Mouse (Mus musculus) monocyte, adult 5-6 weeks (primary cell): ENCODE data around the gene Prkca. TPM values are rescaled to one million over a fixed set of nuclear protein-coding genes. Genes with fewer than 3 reads are reported as not detected.

Experiments
- ATAC-seq: fragments of 153-309, 156-312 bp; replicated peaks from 2 replicates; pipeline ENCODE4 v1.8.0; 2017; ENCODE audit warnings: mild to moderate bottlenecking; ENCODE audit not compliant: low TSS enrichment, insufficient number of reproducible peaks, severe bottlenecking, poor library complexity, low FRiP score
- total RNA-seq: library from RNA; stranded (forward); fragments of 200-1000, 200-491, 200-594 nt; gene quantifications from 3 replicates; pipeline ENCODE4 v1.2.3, GENCODE M21; 2017

Gene Prkca
- total RNA-seq, 1 experiment from 2014 or later: 10.1 TPM

GRCm38 (mm10) chr11:108198592-108198991 is 145.1 kb downstream of the Prkca start:
- ATAC-seq: no peak

DNA sequence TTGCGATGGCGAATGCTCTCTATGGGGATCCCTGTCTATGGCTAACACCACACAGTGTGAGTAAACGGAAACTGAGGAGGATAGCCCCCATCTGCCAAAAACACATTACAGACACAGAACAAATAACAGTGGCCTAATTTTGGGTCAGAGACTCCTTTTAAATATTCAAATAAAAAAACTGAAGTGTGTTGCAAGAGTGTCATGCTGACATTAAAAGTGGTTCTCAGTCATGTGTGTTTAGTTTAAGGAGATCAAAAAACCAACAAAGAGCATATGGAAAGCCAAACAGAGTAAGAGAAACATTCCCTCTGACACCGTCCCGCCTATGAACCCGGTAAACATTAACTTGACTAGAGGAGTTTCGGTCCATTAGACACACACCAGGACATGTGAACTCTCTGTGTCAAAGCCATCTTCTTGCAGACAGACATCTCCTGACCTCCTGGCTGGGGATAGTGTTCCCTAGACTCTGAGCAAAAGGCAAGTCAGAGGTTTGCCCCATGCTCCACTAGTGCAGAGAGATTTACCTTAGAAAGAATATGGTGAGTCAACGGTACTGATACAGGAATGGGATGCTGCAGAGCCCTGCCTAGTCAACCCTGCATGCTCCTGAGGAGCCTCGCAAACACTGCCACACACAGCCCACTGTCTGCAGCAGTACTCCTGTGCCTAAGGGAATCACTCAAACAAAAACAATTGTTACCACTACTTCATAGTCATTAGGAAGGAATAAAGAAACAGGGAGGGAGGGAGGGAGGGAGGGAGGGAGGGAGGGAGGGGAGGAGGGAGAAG is 146.1 kb downstream of the Prkca start:
- ATAC-seq: no peak

- ATAC-seq: no peak
Measured at GRCm38 (mm10) chr11:108196796-108197195, 146.9 kb downstream of the Prkca start.

DNA sequence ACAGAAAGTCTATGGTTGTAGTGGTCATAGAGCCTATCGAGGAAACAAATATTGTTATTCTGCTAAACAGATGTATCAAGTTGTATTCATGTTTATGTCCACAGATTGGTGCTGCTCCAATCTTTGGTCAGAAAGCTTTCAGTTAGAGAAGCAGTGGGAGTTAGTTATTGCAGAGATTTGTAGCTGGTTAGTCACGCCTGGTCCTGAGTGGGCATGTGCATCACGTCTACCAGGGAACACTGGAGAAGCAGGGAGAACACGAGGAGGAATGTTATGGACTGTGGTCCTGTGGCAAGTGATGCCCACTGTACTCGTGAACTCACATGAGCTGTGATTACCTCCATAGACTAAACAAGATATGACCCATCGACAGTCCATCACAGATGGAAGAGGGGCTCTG is 153.4 kb downstream of the Prkca start:
- no peak for ATAC-seq

DNA sequence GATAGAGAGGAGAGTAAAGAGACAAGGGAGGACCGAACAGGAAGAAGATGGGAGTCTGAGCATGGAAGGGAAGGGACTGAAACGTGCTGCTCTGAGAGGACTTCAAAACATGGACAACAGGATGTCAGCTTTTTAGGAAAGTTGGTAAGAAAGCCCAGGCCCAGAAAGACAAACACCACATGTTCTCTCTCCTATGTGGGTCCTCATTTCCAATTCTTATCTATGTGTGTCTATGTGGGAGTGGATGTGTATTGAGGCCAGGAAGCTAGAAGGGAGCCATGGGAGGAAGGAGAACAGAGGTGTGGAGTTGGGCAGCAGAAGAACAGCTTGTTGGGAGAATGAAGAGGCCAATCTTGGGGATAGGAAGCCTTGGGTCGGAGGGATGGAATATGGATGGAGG is 154.4 kb downstream of the Prkca start:
- no peak for ATAC-seq

- ATAC-seq: no peak
Measured at GRCm38 (mm10) chr11:108182421-108182820, 161.3 kb downstream of the Prkca start.

DNA sequence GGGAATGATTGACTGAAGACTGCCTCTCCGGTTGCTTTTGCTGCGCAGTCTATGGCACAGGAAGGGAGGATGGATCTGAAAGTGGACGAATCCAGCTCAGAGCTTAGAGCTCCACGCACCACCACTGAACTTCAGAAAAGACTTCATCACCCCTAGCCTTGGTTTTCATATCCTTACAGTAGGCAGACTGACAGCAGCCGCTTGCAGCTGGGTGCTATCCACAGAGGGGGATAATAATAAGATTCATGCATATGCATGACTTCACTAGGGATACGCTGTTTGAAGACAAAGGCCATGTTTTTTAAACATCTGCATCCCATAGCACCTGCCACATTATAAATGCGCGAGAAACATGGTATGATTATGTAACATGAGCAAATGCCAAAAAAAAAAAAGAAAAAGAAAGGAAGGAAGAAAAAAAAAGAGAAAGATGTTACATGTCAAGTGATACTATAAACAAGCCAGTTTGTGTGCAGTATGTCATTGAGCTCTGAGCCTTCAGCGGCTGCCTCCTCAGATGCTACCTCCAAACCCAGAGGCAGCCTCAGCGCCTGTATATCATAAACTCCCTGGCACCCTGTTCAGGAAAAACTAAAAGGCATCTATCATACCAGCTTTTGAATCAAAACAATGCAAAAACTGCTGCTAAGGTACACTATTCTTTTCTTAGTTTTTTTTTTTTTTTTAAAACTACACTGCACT is 162.6 kb downstream of the Prkca start:
- no peak for ATAC-seq

DNA sequence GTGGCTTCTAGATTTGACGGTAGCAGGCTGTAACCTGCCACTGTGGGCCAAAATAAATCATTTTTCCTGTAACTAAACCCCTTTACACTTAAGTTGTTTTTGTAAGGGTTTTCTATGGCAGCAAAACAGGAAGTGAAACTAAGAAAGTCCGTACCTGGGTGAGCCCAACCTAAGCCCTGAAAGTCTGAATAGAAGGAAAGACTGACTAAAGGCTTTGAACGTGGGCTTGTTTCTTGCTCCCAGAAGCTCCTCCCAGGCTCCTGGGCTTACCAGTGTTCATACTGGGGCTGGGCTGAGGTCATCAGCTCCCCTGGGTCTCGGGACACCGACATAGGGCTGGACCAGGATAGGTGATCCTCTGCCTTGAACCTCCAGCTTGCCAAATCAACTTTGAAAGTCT is 164.9 kb downstream of the Prkca start:
- ATAC-seq: no peak

DNA sequence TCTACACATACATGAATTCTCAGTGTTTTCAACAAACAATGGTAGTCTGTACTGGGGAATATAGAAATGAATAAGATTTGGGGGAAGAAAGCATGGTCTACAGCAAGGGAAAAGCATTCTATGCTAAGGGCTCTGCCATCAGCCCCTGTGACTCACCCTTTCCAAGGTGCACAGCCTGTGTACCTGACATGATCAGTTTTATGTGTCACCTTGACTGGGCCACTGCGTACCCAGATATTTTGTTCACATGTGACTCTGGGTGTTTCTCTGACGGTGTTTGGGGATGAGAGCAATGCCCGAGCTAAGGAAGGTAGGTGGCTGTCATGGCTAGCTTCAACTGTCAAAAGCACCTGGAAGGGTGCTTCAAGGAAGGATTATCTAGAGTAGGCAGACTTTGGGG is 165.5 kb downstream of the Prkca start:
- no peak for ATAC-seq

DNA sequence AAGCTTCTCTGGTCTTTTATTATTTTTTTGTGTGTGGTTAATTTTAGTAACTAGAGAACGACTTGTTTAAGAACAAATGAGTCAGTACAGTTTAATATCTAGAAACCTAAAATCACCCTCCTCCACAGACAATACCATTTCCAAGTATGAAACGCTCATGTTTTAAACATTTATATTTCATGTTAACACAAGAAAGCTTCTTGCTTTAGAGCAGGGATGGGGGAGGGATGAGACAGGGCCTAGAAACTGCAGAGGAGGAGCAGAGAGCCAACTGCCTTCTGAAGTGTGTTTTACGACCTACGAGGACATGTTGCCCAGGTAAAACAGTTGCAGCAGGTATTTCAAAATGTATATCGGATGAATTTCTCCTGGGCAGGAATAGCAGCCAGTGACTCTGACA is 167.0 kb downstream of the Prkca start:
- no peak for ATAC-seq

DNA sequence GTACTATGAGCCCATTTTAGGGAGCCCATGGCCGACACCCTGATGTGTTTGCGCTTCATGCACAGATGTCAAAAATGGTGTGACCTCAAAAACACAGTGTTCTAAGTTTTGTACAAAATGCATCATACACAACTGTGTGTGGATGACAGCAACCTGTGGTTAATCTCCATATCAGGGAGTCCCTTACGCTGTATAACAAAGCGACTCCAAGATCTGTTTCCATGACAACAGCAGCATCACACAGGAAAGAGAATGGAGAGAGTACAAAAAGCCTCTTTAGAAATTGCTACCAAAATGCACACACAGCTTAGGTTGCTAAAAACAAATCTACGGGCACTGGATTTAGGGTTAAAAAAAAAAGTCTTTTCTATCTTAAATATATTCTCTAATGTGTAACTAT is 171.8 kb downstream of the Prkca start:
- no peak for ATAC-seq

- no peak for ATAC-seq
Measured at GRCm38 (mm10) chr11:108171260-108171659, 172.5 kb downstream of the Prkca start.

DNA sequence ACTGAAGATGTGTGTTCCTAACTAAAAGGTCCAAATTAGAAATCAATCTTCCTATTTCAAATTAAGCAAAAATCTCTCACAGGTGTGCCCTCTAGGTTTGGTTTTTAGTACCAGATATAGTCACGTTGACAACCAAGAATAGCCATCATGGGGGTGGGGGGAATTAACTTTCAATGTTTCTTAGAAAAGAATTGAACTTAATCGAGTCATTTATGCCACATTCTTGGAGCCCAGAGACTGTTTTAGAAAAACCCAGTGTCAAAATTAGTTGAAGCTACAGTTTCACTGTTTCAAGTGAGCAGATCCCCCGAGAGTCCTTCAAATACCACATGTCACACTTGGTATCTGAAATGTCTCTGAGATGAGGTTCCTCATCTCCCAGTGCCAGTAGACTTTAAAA is 173.6 kb downstream of the Prkca start:
- ATAC-seq: no peak

DNA sequence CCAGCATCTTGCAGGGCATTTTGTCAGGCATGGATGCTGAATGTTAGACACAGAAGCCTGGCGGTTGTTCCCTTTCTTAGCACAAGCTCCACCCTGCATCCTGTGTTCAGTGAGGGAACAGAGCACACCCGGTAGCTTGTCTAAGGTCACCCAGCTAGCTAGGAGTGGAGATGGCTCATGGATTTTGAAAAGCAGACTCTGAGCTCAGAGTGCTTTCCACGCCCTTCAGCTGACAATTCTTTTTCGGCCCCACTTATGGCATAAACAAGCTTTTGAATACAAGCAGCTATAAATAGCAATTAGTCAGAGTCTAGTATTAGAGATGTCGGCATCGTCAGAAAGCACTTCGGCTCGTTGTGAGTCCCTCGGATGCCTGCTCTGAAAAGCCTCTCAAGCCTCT is 178.0 kb downstream of the Prkca start:
- no peak for ATAC-seq

GRCm38 (mm10) chr11:108162639-108163038 is 181.1 kb downstream of the Prkca start:
- ATAC-seq: no peak

- ATAC-seq: no peak
Measured at GRCm38 (mm10) chr11:108162110-108162509, 181.6 kb downstream of the Prkca start.

DNA sequence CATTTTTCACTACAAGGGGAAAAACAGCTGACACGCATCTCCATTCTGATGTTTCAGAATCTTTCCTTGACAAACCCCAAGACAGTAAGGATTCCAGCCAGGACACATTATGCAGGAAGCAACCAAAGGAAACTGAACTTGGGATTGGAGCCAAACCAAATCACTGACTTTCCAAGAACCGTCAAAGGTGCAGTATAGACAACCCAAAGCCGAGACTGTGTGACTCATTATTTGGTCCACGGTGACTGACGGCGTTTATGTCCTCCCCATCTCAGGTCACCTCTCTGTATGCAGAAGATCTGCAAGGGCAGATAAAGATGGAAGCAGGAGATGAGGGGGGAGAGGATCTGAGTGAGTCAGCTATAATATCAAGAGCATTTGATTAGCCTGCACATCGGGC is 183.7 kb downstream of the Prkca start:
- ATAC-seq: no peak

- ATAC-seq: no peak
Measured at GRCm38 (mm10) chr11:108158046-108158445, 185.7 kb downstream of the Prkca start.

DNA sequence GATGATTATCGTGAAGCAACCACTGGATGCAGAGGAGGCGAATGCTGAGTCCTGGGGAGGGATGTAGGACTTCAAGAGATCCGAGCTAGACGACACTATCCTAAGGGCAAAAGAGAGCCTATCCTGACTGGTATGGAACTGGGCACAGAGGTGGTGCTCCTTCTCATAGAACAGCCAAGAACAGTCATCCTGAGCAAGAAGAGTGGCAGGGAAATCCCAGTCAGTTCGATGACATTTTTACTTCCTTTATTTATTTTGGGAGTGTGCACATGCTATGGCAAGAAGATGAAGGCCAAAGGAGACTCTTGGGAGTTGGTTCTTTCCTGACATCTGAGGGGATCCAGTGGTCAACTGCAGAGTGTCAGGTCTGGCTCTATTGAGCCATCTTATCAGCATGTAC is 186.7 kb downstream of the Prkca start:
- no peak for ATAC-seq

- no peak for ATAC-seq
Measured at GRCm38 (mm10) chr11:108156107-108156506, 187.6 kb downstream of the Prkca start.
